Mouse (Mus musculus) kidney, adult 9 months (tissue): ENCODE results near the gene Hsf4.
A peak's percentile ranks its signal among the peaks of the same experiment; 100 is the strongest.

Experiments
- DNase-seq: peaks from one replicate; pipeline ENCODE4 v3.0.0; 2022

Hsf4 gene

GRCm38 (mm10) chr8:105259721-105260320 is 9.8 kb upstream of the Hsf4 start:
- DNase-seq = peak; percentile 55

- no peak for DNase-seq
Observed at GRCm38 (mm10) chr8:105260371-105261099, 9.1 kb upstream of the Hsf4 start.

- DNase-seq = no peak
Observed at GRCm38 (mm10) chr8:105261326-105261980, 8.1 kb upstream of the Hsf4 start.

GRCm38 (mm10) chr8:105263244-105263912 is 6.2 kb upstream of the Hsf4 start:
- no peak for DNase-seq

- peak; percentile 79 for DNase-seq
Observed at GRCm38 (mm10) chr8:105264024-105264982, 5.3 kb upstream of the Hsf4 start, which contains the start of the genes Tradd and Fbxl8. Tradd (minus strand) TSS chr8:105264609. Fbxl8 (plus strand) TSS chr8:105264648.

- peak; percentile 56 for DNase-seq
Observed at GRCm38 (mm10) chr8:105265128-105265527, 4.5 kb upstream of the Hsf4 start.

GRCm38 (mm10) chr8:105266775-105267174 is 2.8 kb upstream of the Hsf4 start:
- DNase-seq = no peak

GRCm38 (mm10) chr8:105268342-105269074 is 1.1 kb upstream of the Hsf4 start:
- DNase-seq = no peak

- DNase-seq = no peak
Observed at GRCm38 (mm10) chr8:105269075-105269458, 534 bp upstream of the Hsf4 start.

GRCm38 (mm10) chr8:105270101-105270915 is 707 bp downstream of the Hsf4 start:
- DNase-seq = no peak

- DNase-seq = no peak
Observed at GRCm38 (mm10) chr8:105270916-105271186, 1.2 kb downstream of the Hsf4 start.

GRCm38 (mm10) chr8:105275387-105275786 is 5.8 kb downstream of the Hsf4 start:
- DNase-seq = no peak

GRCm38 (mm10) chr8:105275840-105276239 is 6.2 kb downstream of the Hsf4 start, which contains the start of gene Nol3:
Nol3 (plus strand) TSS chr8:105276140.
- DNase-seq = no peak

GRCm38 (mm10) chr8:105276292-105277120 is 6.9 kb downstream of the Hsf4 start:
- DNase-seq = no peak

GRCm38 (mm10) chr8:105278911-105279334 is 9.3 kb downstream of the Hsf4 start:
- DNase-seq = peak; percentile 93

GRCm38 (mm10) chr8:105280567-105280966 is 11.0 kb downstream of the Hsf4 start:
- DNase-seq = no peak

- DNase-seq = no peak
Observed at GRCm38 (mm10) chr8:105281821-105282220, 12.2 kb downstream of the Hsf4 start.

GRCm38 (mm10) chr8:105282239-105282638 is 12.6 kb downstream of the Hsf4 start:
- no peak for DNase-seq

GRCm38 (mm10) chr8:105283074-105283473 is 13.5 kb downstream of the Hsf4 start:
- DNase-seq = no peak

GRCm38 (mm10) chr8:105285514-105285913 is 15.9 kb downstream of the Hsf4 start:
- no peak for DNase-seq
